Mouse (Mus musculus): ENCODE data around the gene Lmf1. TPM values are rescaled to one million over a fixed set of nuclear protein-coding genes. Genes with fewer than 3 reads are reported as not detected.
A peak's percentile ranks its signal among the peaks of the same experiment; 100 is the strongest.

Lmf1 gene
- total and polyA plus RNA-seq, 2 experiments from 2014 or later, result 19.8 to 27.6 TPM

DNA sequence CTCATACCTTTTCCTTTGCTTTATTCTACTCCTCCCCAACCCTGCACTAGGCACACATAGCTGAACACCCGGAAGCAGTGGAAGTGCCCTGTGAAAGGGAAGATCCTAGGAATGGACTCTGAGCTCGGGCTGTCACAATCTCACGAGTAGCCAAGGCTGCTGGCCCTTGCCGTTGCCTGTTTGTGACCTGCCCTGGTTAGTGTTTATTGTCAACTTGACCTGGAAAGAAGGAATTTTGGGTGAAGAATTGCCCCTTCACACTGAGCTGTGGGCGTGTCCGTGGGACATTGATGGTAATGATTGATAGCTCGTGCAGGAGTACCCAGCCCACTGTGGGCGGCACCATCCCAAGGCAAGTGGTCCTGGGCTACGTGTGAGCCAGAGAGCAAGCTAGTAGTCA is 5.8 kb downstream of the Lmf1 start:
- Histone ChIP-seq H3K9ac (replicated peaks; ENCODE audit: low read length, poor library complexity, severe bottlenecking) (no peak overlapping the region), H3K4me2 (ENCODE audit: low read depth, low read length, poor library complexity, severe bottlenecking) (no peak overlapping the region), H3K4me1 (ENCODE audit: insufficient read depth, low read length) (peaks cover 2% of the 10 kb centered on the region; the same call in 1 of the 2 replicates), H3K36me3 (ENCODE audit: insufficient read depth, low read length) (peaks cover 12% of the 10 kb centered on the region), H3K27ac (ENCODE audit: low read depth, low read length) (no peak overlapping the region), H3K27me3 (ENCODE audit: insufficient read depth, low read length) (no peaks in the 10 kb centered on the region), H3K9me3 (ENCODE audit: low read length) (no peaks in the 10 kb centered on the region), H3K4me3 (ENCODE audit: low read depth, low read length) (no peak overlapping the region)
- no peak for DNase-seq (ENCODE audit: low spot score)
- ATAC-seq (ENCODE audit: low FRiP score), result no peak
- TF ChIP-seq CTCF (IDR thresholded peaks at IDR 0.05), result no peak
- 97% methylated on average over 9 of the region's 9 CpGs for WGBS

DNA sequence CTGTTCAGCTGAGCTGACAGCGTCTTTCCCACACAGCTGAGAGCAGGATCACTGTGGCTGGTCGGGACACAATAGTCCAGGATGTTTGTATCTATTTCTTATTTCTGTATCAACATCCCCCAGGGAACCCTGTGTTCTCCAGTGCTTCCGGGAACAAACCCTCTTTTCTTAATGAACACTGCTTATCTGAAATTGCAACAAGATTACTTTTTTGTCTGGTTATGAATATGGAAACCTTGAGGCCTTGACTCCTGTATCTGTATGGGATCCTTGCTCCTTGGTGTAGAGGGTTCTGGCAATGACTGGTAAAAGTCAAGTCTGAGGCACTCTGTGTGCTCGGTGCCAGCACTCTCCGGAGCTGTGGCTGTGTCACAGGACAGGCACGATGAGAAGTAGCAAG is 11.2 kb downstream of the Lmf1 start:
- DNase-seq (ENCODE audit: low spot score), result no peak
- H3K36me3 ChIP-seq (ENCODE audit: insufficient read depth, low read length), result peaks cover 21% of the 10 kb centered on the region
- H3K27ac ChIP-seq (ENCODE audit: low read depth, low read length), result no peak overlapping the region
- no peak overlapping the region for H3K9ac ChIP-seq (replicated peaks; ENCODE audit: low read length, poor library complexity, severe bottlenecking)
- H3K4me2 ChIP-seq (ENCODE audit: low read depth, low read length, poor library complexity, severe bottlenecking), result no peak overlapping the region
- H3K4me3 ChIP-seq (ENCODE audit: low read depth, low read length), result no peak overlapping the region
- ATAC-seq (ENCODE audit: low FRiP score), result no peak
- WGBS, result 89% methylated on average over 6 of the region's 6 CpGs
- H3K27me3 ChIP-seq (ENCODE audit: insufficient read depth, low read length), result no peaks in the 10 kb centered on the region
- no peaks in the 10 kb centered on the region for H3K4me1 ChIP-seq (ENCODE audit: insufficient read depth, low read length)
- H3K9me3 ChIP-seq (ENCODE audit: low read length), result no peaks in the 10 kb centered on the region
- TF ChIP-seq CTCF (IDR thresholded peaks at IDR 0.05), result no peak

- Histone ChIP-seq H3K27me3 (ENCODE audit: insufficient read depth, low read length) (no peaks in the 10 kb centered on the region), H3K27ac (ENCODE audit: low read depth, low read length) (no peak overlapping the region), H3K36me3 (ENCODE audit: insufficient read depth, low read length) (peaks cover 14% of the 10 kb centered on the region), H3K9ac (replicated peaks; ENCODE audit: low read length, poor library complexity, severe bottlenecking) (no peak overlapping the region), H3K4me1 (ENCODE audit: insufficient read depth, low read length) (no peaks in the 10 kb centered on the region), H3K9me3 (ENCODE audit: low read length) (no peaks in the 10 kb centered on the region), H3K4me2 (ENCODE audit: low read depth, low read length, poor library complexity, severe bottlenecking) (no peak overlapping the region), H3K4me3 (ENCODE audit: low read depth, low read length) (no peak overlapping the region)
- DNase-seq (ENCODE audit: low spot score) (no peak), ATAC-seq (ENCODE audit: low FRiP score) (no peak)
- WGBS, result 84% methylated on average over 4 of the region's 4 CpGs
- peak; percentile 28; the same call in 1 of the 2 replicates for TF ChIP-seq CTCF (IDR thresholded peaks at IDR 0.05)
Observed at GRCm38 (mm10) chr17:25590985-25591384, 12.1 kb downstream of the Lmf1 start.

DNA sequence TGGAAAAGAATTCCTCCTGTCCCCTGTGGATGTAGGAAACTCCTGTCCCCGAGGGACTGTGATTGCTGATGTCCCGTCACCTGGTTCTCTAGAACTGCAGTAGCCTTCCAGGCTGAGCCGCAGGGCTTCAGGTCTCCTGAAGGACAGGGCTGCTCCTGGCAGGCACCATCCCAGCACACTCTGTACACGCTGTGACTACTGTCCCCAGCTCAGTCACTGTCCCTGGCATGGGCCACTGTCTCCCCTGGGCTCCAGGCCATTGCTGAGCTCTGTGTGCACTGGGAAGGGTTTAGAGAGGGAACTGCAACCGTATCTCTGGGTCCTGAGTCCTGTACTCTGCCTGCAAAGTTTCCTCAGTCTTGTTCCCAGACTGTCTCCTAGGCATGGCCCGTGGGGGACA is 13.5 kb downstream of the Lmf1 start:
- 97% methylated on average over 6 of the region's 6 CpGs for WGBS
- H3K4me3 ChIP-seq (ENCODE audit: low read depth, low read length), result no peak overlapping the region
- TF ChIP-seq CTCF (IDR thresholded peaks at IDR 0.05), result no peak

DNA sequence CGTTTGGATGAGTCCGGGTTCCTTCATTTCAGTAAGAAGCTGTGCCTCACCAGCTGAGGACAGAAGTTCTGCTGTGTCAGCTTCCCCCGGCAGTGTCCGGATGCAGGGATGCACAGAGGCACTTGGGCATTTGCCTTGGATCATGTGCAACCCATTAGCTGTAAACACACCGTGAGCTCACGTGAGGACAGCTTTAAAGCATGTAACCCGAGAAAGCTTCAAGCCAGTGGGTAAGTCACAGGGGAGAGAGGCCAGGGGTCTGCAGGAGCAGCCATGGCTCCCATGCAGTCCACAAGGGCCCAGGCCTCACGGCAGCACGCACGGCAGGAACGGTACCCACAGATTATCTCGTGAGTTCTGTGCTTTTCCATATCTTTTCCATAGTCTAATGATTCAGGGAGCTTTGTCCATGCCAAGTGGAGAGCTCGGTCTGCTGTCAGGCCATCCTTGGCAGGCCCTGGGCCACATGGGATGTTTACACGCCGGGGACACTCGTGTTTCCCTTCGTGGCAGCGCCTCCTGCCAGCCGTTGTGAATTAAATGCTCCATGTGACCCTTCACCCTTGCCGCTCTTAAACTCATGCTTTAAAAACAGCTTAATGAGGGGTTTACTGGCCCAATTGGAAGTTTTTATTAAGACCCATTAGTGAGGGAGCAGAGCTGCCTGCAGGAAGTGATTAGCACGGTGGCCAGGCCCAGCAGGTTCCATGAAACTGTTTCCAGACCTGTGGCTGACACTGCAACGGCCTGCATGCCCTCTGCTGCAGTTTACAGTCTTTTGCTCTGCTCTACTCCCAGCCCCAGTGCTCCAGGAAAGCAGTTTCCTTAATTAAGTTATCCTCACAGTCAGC is 14.8 kb downstream of the Lmf1 start:
- no peaks in the 10 kb centered on the region for H3K9me3 ChIP-seq (ENCODE audit: low read length)
- no peak for TF ChIP-seq CTCF (IDR thresholded peaks at IDR 0.05)
- H3K4me1 ChIP-seq (ENCODE audit: insufficient read depth, low read length), result no peaks in the 10 kb centered on the region
- peaks cover 18% of the 10 kb centered on the region; the same call in 1 of the 2 replicates for H3K36me3 ChIP-seq (ENCODE audit: insufficient read depth, low read length)
- ATAC-seq (ENCODE audit: low FRiP score), result no peak
- DNase-seq (ENCODE audit: low spot score), result no peak
- H3K27me3 ChIP-seq (ENCODE audit: insufficient read depth, low read length), result no peaks in the 10 kb centered on the region
- H3K9ac ChIP-seq (replicated peaks; ENCODE audit: low read length, poor library complexity, severe bottlenecking), result no peak overlapping the region
- H3K4me3 ChIP-seq (ENCODE audit: low read depth, low read length), result no peak overlapping the region
- 77% methylated on average over 22 of the region's 22 CpGs for WGBS
- no peak overlapping the region for H3K27ac ChIP-seq (ENCODE audit: low read depth, low read length)
- no peak overlapping the region for H3K4me2 ChIP-seq (ENCODE audit: low read depth, low read length, poor library complexity, severe bottlenecking)

More for the DNA sequence above, 13.5 kb downstream of the Lmf1 start:
- no peaks in the 10 kb centered on the region for H3K27me3 ChIP-seq (ENCODE audit: insufficient read depth, low read length)
- no peak for ATAC-seq (ENCODE audit: low FRiP score)
- no peak overlapping the region; the same call in 1 of the 2 replicates for H3K9ac ChIP-seq (replicated peaks; ENCODE audit: low read length, poor library complexity, severe bottlenecking)
- DNase-seq (ENCODE audit: low spot score), result no peak
- H3K36me3 ChIP-seq (ENCODE audit: insufficient read depth, low read length), result peaks cover 19% of the 10 kb centered on the region
- no peaks in the 10 kb centered on the region for H3K9me3 ChIP-seq (ENCODE audit: low read length)
- H3K4me1 ChIP-seq (ENCODE audit: insufficient read depth, low read length), result no peaks in the 10 kb centered on the region
- no peak overlapping the region for H3K4me2 ChIP-seq (ENCODE audit: low read depth, low read length, poor library complexity, severe bottlenecking)
- H3K27ac ChIP-seq (ENCODE audit: low read depth, low read length), result no peak overlapping the region

DNA sequence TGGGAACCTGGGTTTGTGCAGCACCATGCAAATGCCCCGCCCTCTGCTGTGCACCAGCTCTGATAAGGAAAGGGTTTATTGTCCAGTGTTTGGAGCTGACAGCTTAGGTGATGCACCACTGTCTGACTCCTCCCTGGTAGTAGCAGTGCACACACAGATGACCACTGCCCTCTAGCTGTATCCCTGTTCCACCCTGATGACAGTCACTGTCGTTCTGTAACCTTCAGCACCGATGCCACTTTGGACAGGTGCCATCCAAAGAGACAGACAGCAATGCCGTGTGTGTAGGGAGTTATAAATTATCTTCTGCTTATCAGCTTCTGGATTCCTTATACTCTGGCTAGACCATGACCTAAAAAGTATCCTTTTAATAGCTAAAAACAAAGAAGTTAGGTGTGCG is 16.6 kb downstream of the Lmf1 start:
- H3K27me3 ChIP-seq (ENCODE audit: insufficient read depth, low read length), result no peaks in the 10 kb centered on the region
- DNase-seq (ENCODE audit: low spot score) (no peak), ATAC-seq (ENCODE audit: low FRiP score) (no peak)
- peaks cover 13% of the 10 kb centered on the region; the same call in 1 of the 2 replicates for H3K36me3 ChIP-seq (ENCODE audit: insufficient read depth, low read length)
- H3K4me2 ChIP-seq (ENCODE audit: low read depth, low read length, poor library complexity, severe bottlenecking), result no peak overlapping the region
- no peaks in the 10 kb centered on the region for H3K4me1 ChIP-seq (ENCODE audit: insufficient read depth, low read length)
- 80% methylated on average over 5 of the region's 5 CpGs for WGBS
- no peaks in the 10 kb centered on the region for H3K9me3 ChIP-seq (ENCODE audit: low read length)
- TF ChIP-seq CTCF (IDR thresholded peaks at IDR 0.05), result peak; percentile 28; the same call in 1 of the 2 replicates
- no peak overlapping the region for H3K27ac ChIP-seq (ENCODE audit: low read depth, low read length)
- H3K9ac ChIP-seq (replicated peaks; ENCODE audit: low read length, poor library complexity, severe bottlenecking), result no peak overlapping the region
- no peak overlapping the region for H3K4me3 ChIP-seq (ENCODE audit: low read depth, low read length)

Data from midbrain, postnatal 0 days (tissue).